ENCODE assay signal across 8 mouse cellular contexts in the genomic region with DNA sequence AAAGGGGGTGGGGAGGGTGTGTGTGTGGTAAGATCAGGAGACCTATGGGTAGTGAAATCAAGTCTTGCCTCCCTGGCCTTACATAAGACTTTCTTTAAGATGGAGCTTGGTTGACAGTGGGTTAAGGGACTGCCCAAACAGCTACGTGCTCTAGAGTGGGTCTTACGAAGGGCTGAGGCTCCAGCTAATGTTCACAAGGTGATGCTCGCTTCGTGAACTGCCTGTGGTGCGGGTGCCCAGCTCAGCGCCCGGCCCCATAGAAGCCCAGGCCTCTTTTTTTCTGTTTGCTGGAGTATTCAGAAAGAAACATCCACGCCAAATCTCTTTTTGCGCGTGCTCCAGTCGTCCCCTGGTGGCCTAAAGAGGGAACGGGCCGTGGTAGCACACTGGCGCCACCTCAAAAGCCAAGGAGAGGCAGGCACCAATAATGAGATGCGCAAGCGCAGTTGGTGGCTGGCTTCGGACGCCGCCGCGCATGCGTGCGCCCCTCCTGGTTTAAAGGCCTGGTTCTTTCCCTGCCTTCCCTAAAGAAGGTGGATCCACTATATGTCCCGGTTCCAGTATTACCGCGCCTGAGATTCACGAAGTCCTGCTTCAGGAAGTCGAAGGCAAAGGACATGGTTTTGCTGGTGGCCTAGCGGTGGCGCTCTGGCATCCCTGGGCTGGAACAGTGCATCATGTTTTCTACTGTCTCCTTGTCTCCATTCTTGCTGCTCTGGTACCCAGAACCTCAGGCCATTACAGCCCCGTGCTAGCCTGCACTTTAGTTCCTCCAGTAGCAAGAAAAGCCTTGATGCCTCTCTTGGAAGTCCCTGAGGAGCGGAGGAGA. TPM values are rescaled to one million over a fixed set of nuclear protein-coding genes. Genes with fewer than 3 reads are reported as not detected.
A peak's percentile ranks its signal among the peaks of the same experiment; 100 is the strongest.
DNase-seq lines count a peak whose midpoint lies in the region; ATAC-seq and TF ChIP-seq lines count a peak whose summit lies in the region.

No protein-coding gene starts in this region.

- peak; percentile 76 for ATAC-seq in embryonic facial prominence, embryonic 13.5 days (ENCODE audit: insufficient number of reproducible peaks, insufficient read depth, low FRiP score, low TSS enrichment, low read depth)
- ATAC-seq in midbrain, embryonic 12.5 days (ENCODE audit: low FRiP score, low read depth), result peak; percentile 90

- no peaks in the 10 kb centered on the region for H3K27me3 ChIP-seq in embryonic facial prominence, embryonic 13.5 days
- no peaks in the 10 kb centered on the region for H3K27me3 ChIP-seq in limb, embryonic 10.5 days (ENCODE audit: low read depth, poor library complexity, severe bottlenecking)
- H3K27me3 ChIP-seq in midbrain, embryonic 12.5 days, result no peaks in the 10 kb centered on the region; the same call in 1 of the 2 replicates
- no peaks in the 10 kb centered on the region for H3K27me3 ChIP-seq in small intestine, adult 2 months (ENCODE audit: control insufficient read depth, insufficient read depth, low read length)

- H3K27ac ChIP-seq in embryonic facial prominence, embryonic 13.5 days, result peak overlapping the region; percentile 83
- H3K27ac ChIP-seq in limb, embryonic 10.5 days, result peak overlapping the region; percentile 82
- H3K27ac ChIP-seq in midbrain, embryonic 12.5 days (replicated peaks), result peak overlapping the region; percentile 65
- H3K27ac ChIP-seq in small intestine, adult 2 months (ENCODE audit: insufficient read depth, low read depth, low read length), result no peak overlapping the region

- TF ChIP-seq POLR2A in small intestine, adult 2 months (IDR thresholded peaks at IDR 0.05; ENCODE audit: low read depth, low read length), result 0 out of 2 replicates have a peak, but pooled peaks have one; percentile 12

- H3K9me3 ChIP-seq in embryonic facial prominence, embryonic 13.5 days, result no peaks in the 10 kb centered on the region
- H3K9me3 ChIP-seq in limb, embryonic 10.5 days (replicated peaks), result no peaks in the 10 kb centered on the region
- no peaks in the 10 kb centered on the region for H3K9me3 ChIP-seq in midbrain, embryonic 12.5 days

- H3K4me1 ChIP-seq in embryonic facial prominence, embryonic 13.5 days, result peaks cover 13% of the 10 kb centered on the region
- H3K4me1 ChIP-seq in limb, embryonic 10.5 days, result peaks cover 15% of the 10 kb centered on the region
- H3K4me1 ChIP-seq in midbrain, embryonic 12.5 days, result peaks cover 12% of the 10 kb centered on the region
- H3K4me1 ChIP-seq in small intestine, adult 2 months (ENCODE audit: control insufficient read depth, insufficient read depth, insufficient read length, low read length), result peaks cover 2% of the 10 kb centered on the region; the same call in 1 of the 2 replicates

- H3K4me2 ChIP-seq in embryonic facial prominence, embryonic 13.5 days, result peak overlapping the region; percentile 50
- H3K4me2 ChIP-seq in midbrain, embryonic 12.5 days (replicated peaks), result peak overlapping the region; percentile 41

- 8% methylated on average over 32 of the region's 32 CpGs for WGBS in embryonic facial prominence, embryonic 13.5 days
- 12% methylated on average over 32 of the region's 32 CpGs for WGBS in limb, embryonic 10.5 days
- 11% methylated on average over 32 of the region's 32 CpGs for WGBS in midbrain, embryonic 12.5 days
- WGBS in small intestine, adult 2 months, result 10% methylated on average over 32 of the region's 32 CpGs

- peak overlapping the region; percentile 29 for H3K4me3 ChIP-seq in embryonic facial prominence, embryonic 13.5 days
- H3K4me3 ChIP-seq in limb, embryonic 10.5 days, result peak overlapping the region; percentile 25
- H3K4me3 ChIP-seq in midbrain, embryonic 12.5 days, result peak overlapping the region; percentile 10; the same call in 1 of the 2 replicates
- H3K4me3 ChIP-seq in small intestine, adult 2 months (ENCODE audit: low read depth, low read length), result peak overlapping the region; percentile 44

- TF ChIP-seq CTCF in small intestine, adult 2 months (IDR thresholded peaks at IDR 0.05; ENCODE audit: extremely low read depth, insufficient read length, insufficient replicate concordance, low read depth, low read length), result peak; percentile 84; the same call in 1 of the 2 replicates

- H3K9ac ChIP-seq in embryonic facial prominence, embryonic 13.5 days, result peak overlapping the region; percentile 70
- peak overlapping the region; percentile 37; the same call in 1 of the 2 replicates for H3K9ac ChIP-seq in midbrain, embryonic 12.5 days (replicated peaks)

- H3K36me3 ChIP-seq in embryonic facial prominence, embryonic 13.5 days, result peaks cover 38% of the 10 kb centered on the region
- peaks cover 43% of the 10 kb centered on the region for H3K36me3 ChIP-seq in limb, embryonic 10.5 days
- H3K36me3 ChIP-seq in midbrain, embryonic 12.5 days, result peaks cover 39% of the 10 kb centered on the region
- peaks cover 34% of the 10 kb centered on the region for H3K36me3 ChIP-seq in small intestine, adult 2 months (ENCODE audit: control insufficient read depth, insufficient read depth, low read length)

- peak; percentile 92 to 94 for DNase-seq in adrenal gland, postnatal 36 days
- DNase-seq in heart, adult 18-20 months, result peak; percentile 90 to 92
- peak; percentile 90 for DNase-seq in kidney, adult 18-20 months
- peak; percentile 95 for DNase-seq in limb, embryonic 10.5 days (ENCODE audit: low spot score)
- no peak for DNase-seq in adipocyte (ENCODE audit: low spot score)

RNA-seq across cellular contexts. Expression of a gene that starts 21.7 kb away (rescaled TPM):
- 100 to 1,000 TPM; 255 to 268 TPM for total RNA-seq in adrenal gland, postnatal 36 days (2021)
- polyA plus RNA-seq in embryonic facial prominence, embryonic 13.5 days (2015; fragmentation: Nextera tagmentation; extraction: Ambion mirVana), result 342 and 345 TPM in 2 replicates
- 100 to 1,000 TPM; 104 to 108 TPM for total RNA-seq in heart, adult 18-20 months (2021)
- 324 and 340 TPM in 2 replicates for polyA plus RNA-seq in limb, embryonic 10.5 days (2016; fragmentation: Nextera tagmentation; extraction: Ambion mirVana)
- 242 and 256 TPM in 2 replicates for polyA plus RNA-seq in midbrain, embryonic 12.5 days (2016; fragmentation: Nextera tagmentation; extraction: Ambion mirVana)
- 90.9 and 104 TPM in 2 replicates for polyA plus RNA-seq in small intestine, adult 2 months (2012; rRNA removed)
